ENCODE assay signal across 8 mouse cellular contexts in genomic region chr12:85825361-85825760, GRCm38 (mm10). TPM values are rescaled to one million over a fixed set of nuclear protein-coding genes. Genes with fewer than 3 reads are reported as not detected.
DNase-seq lines count a peak whose midpoint lies in the region; ATAC-seq and TF ChIP-seq lines count a peak whose summit lies in the region.

No protein-coding gene starts in this region.

- H3K27ac ChIP-seq in kidney, adult 2 months (ENCODE audit: insufficient read depth, low read depth, low read length) = peak overlapping the region; percentile 17
- peak overlapping the region; percentile 98 for H3K27ac ChIP-seq in bone marrow, adult 2 months (ENCODE audit: control insufficient read depth, insufficient read depth, low read depth, low read length, poor library complexity)
- peak overlapping the region; percentile 92; the same call in 1 of the 2 replicates for H3K27ac ChIP-seq in hindbrain, embryonic 11.5 days (ENCODE audit: low read depth, low read length)
- peak overlapping the region; percentile 95 for H3K27ac ChIP-seq in midbrain, embryonic 12.5 days (replicated peaks)

- no peak for TF ChIP-seq POLR2A in kidney, adult 2 months (IDR thresholded peaks at IDR 0.05; ENCODE audit: low read depth, low read length)
- TF ChIP-seq POLR2A in bone marrow, adult 2 months (IDR thresholded peaks at IDR 0.05; ENCODE audit: borderline replicate concordance, control insufficient read depth, low read depth, low read length) = no peak

- no peaks in the 10 kb centered on the region for H3K27me3 ChIP-seq in kidney, adult 2 months (replicated peaks; ENCODE audit: control insufficient read depth, insufficient read depth, low read length)
- no peaks in the 10 kb centered on the region for H3K27me3 ChIP-seq in hindbrain, embryonic 11.5 days (ENCODE audit: control insufficient read depth, insufficient read depth, low read length)
- H3K27me3 ChIP-seq in midbrain, embryonic 12.5 days = no peaks in the 10 kb centered on the region

- WGBS in kidney, adult 2 months = 12% methylated on average over 8 of the region's 8 CpGs
- WGBS in bone marrow, adult 2 months = 10% methylated on average over 8 of the region's 8 CpGs
- 13% methylated on average over 8 of the region's 8 CpGs for WGBS in hindbrain, embryonic 11.5 days
- WGBS in midbrain, embryonic 12.5 days = 13% methylated on average over 8 of the region's 8 CpGs

- no peaks in the 10 kb centered on the region for H3K36me3 ChIP-seq in kidney, adult 2 months (ENCODE audit: control insufficient read depth, insufficient read depth, low read length)
- no peaks in the 10 kb centered on the region for H3K36me3 ChIP-seq in hindbrain, embryonic 11.5 days (ENCODE audit: control insufficient read depth, insufficient read depth, low read length)
- H3K36me3 ChIP-seq in midbrain, embryonic 12.5 days = peaks cover 15% of the 10 kb centered on the region

- peak overlapping the region; percentile 47 for H3K4me2 ChIP-seq in hindbrain, embryonic 11.5 days (replicated peaks; ENCODE audit: low read depth, low read length)
- peak overlapping the region; percentile 81 for H3K4me2 ChIP-seq in midbrain, embryonic 12.5 days (replicated peaks)

- H3K4me1 ChIP-seq in kidney, adult 2 months (ENCODE audit: control insufficient read depth, insufficient read depth, low read length) = peaks cover 5% of the 10 kb centered on the region; the same call in 1 of the 2 replicates
- H3K4me1 ChIP-seq in bone marrow, adult 2 months (ENCODE audit: control insufficient read depth, insufficient read depth, low read length) = no peaks in the 10 kb centered on the region; the same call in 1 of the 2 replicates
- peaks cover 4% of the 10 kb centered on the region; the same call in 1 of the 2 replicates for H3K4me1 ChIP-seq in hindbrain, embryonic 11.5 days (replicated peaks; ENCODE audit: control insufficient read depth, insufficient read depth, low read length)
- peaks cover 16% of the 10 kb centered on the region for H3K4me1 ChIP-seq in midbrain, embryonic 12.5 days

- no peak for TF ChIP-seq CTCF in kidney, adult 2 months (conservative IDR thresholded peaks at IDR 0.05; ENCODE audit: insufficient read depth, insufficient read length, low read depth, low read length)
- no peak for TF ChIP-seq CTCF in bone marrow, adult 2 months (IDR thresholded peaks at IDR 0.05; ENCODE audit: control insufficient read depth, insufficient read depth, low read length)

- peak overlapping the region; percentile 58 for H3K4me3 ChIP-seq in kidney, adult 2 months (ENCODE audit: insufficient read depth, low read depth, low read length)
- peak overlapping the region; percentile 99 for H3K4me3 ChIP-seq in bone marrow, adult 2 months (replicated peaks; ENCODE audit: control insufficient read depth, low read depth, low read length)
- peak overlapping the region; percentile 72 for H3K4me3 ChIP-seq in hindbrain, embryonic 11.5 days (ENCODE audit: low read depth, low read length)
- H3K4me3 ChIP-seq in midbrain, embryonic 12.5 days = peak overlapping the region; percentile 86

- H3K9me3 ChIP-seq in hindbrain, embryonic 11.5 days (ENCODE audit: control insufficient read depth, low read length) = no peaks in the 10 kb centered on the region
- H3K9me3 ChIP-seq in midbrain, embryonic 12.5 days = no peaks in the 10 kb centered on the region

- peak overlapping the region; percentile 71 for H3K9ac ChIP-seq in hindbrain, embryonic 11.5 days (ENCODE audit: low read depth, low read length)
- peak overlapping the region; percentile 80 for H3K9ac ChIP-seq in midbrain, embryonic 12.5 days (replicated peaks)

- no peak for DNase-seq in kidney, adult 2 months
- no peak for DNase-seq in kidney, adult 11 months
- no peak for DNase-seq in hindbrain, embryonic 11.5 days (ENCODE audit: low spot score)
- no peak for DNase-seq in right cerebral cortex, postnatal 25 days
- DNase-seq in thymus, postnatal 36 days = no peak
- DNase-seq in cerebellum, adult 11 months = no peak

- ATAC-seq in hindbrain, embryonic 11.5 days (ENCODE audit: low FRiP score) = no peak
- ATAC-seq in midbrain, embryonic 12.5 days (ENCODE audit: low FRiP score, low read depth) = no peak

RNA-seq across cellular contexts. Expression of gene Ttll5, which starts 0.9 kb away (rescaled TPM):
- 12.0 and 12.9 TPM in 2 replicates for polyA plus RNA-seq in kidney, adult 2 months (2012; rRNA removed)
- 8.2 and 16.8 TPM in 2 replicates for polyA plus RNA-seq in bone marrow, adult 2 months (2011; ENCODE audit: insufficient read depth, insufficient read length, low replicate concordance, missing spikeins)
- polyA plus RNA-seq in hindbrain, embryonic 11.5 days (2014; fragmentation: Nextera tagmentation; extraction: Ambion mirVana) = 18.7 and 25.6 TPM in 2 replicates
- polyA plus RNA-seq in midbrain, embryonic 12.5 days (2016; fragmentation: Nextera tagmentation; extraction: Ambion mirVana) = 16.7 TPM in 2 replicates

RNA-seq across cellular contexts. Expression of gene Erg28, which starts 1.0 kb away (rescaled TPM):
- 43.1 and 48.4 TPM in 2 replicates for polyA plus RNA-seq in kidney, adult 2 months (2012; rRNA removed)
- 34.8 and 36.2 TPM in 2 replicates for polyA plus RNA-seq in bone marrow, adult 2 months (2011; ENCODE audit: insufficient read depth, insufficient read length, low replicate concordance, missing spikeins)
- 107 and 121 TPM in 2 replicates for polyA plus RNA-seq in hindbrain, embryonic 11.5 days (2014; fragmentation: Nextera tagmentation; extraction: Ambion mirVana)
- 89.4 and 91.2 TPM in 2 replicates for polyA plus RNA-seq in midbrain, embryonic 12.5 days (2016; fragmentation: Nextera tagmentation; extraction: Ambion mirVana)

Comparison
In these comparisons a context has a peak if more than half of its experiments do, and no peak if none do; other contexts are left out.
1. H3K27ac ChIP-seq: peak in every context shown above with its lines; median percentile 98 in bone marrow, adult 2 months; 95 in midbrain, embryonic 12.5 days; 92 in hindbrain, embryonic 11.5 days; 17 in kidney, adult 2 months.